Mouse (Mus musculus) megakaryocyte, embryonic 14.5 days (primary cell): ENCODE measurements around the gene 1700016D06Rik.

Source experiments
- FLI1 ChIP-seq: IDR thresholded peaks from 2 replicates; pipeline ENCODE4 v1.6.1; 2012; ENCODE audit warnings: low read length, inconsistent platforms, mixed read lengths
- GATA1 ChIP-seq: IDR thresholded peaks from 3 replicates; pipeline ENCODE4 v1.6.1; 2012; ENCODE audit warnings: mixed read lengths, low read length, inconsistent platforms, borderline replicate concordance

DNA sequence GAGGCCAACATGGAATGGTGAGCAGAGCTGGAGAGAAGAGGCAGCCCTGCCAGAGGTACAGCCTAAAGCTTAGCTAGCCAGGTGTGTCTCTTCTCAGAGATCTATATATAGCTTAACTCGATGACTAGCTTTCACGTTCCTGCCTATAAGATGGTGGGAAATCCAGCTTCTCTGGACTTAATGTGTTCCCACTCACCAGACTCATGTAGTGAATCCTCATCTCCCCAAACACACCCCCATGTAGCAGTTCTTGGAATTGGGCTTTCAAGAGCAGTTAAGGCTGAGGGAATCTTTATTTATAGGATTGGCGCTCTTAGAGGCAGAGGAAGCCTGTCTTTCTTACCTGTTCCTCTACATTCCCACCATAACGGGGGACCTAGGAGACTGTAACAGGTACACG is 13.6 kb downstream of the 1700016D06Rik start:
- TF ChIP-seq GATA1 (no peak), FLI1 (no peak)
